Mouse (Mus musculus) testis, adult 2 months (tissue): ENCODE measurements at regions not wholly inside any gene's neighbourhood (a gene's known extent, or its start where the extent isn't known, plus 50 kb on each side); places are given as distances from the start of the nearest gene placed in this dataset.

ENCODE experiments used
- H3K27ac ChIP-seq: fragments of 200-500 bp; 2 replicates; pipeline ENCODE4 v1.5.1; 2012; ENCODE audit warnings: low read depth, low read length; ENCODE audit not compliant: control insufficient read depth, insufficient read depth
- H3K27me3 ChIP-seq: fragments of 200-500 bp; 2 replicates; pipeline ENCODE4 v1.6.1; 2012; ENCODE audit warnings: mild to moderate bottlenecking, low read length, moderate library complexity; ENCODE audit not compliant: control insufficient read depth, insufficient read depth
- H3K36me3 ChIP-seq: fragments of 200-500 bp; 2 replicates; pipeline ENCODE4 v1.6.1; 2012; ENCODE audit warnings: mild to moderate bottlenecking, low read length; ENCODE audit not compliant: control insufficient read depth, insufficient read depth
- H3K4me1 ChIP-seq: fragments of 200-500 bp; 2 replicates; pipeline ENCODE4 v1.6.1; 2012; ENCODE audit warnings: low read length; ENCODE audit not compliant: control insufficient read depth, insufficient read depth
- H3K4me3 ChIP-seq: fragments of 200-500 bp; 2 replicates; pipeline ENCODE4 v1.5.1; 2012; ENCODE audit warnings: low read depth, mild to moderate bottlenecking, low read length, moderate library complexity, mixed read lengths; ENCODE audit not compliant: control insufficient read depth
- CTCF ChIP-seq: fragments of 200-500 bp; IDR thresholded peaks from 2 replicates; pipeline ENCODE4 v1.5.1; 2012; ENCODE audit warnings: low read depth, mild to moderate bottlenecking, inconsistent platforms, low read length, moderate library complexity; ENCODE audit not compliant: control insufficient read depth, insufficient read depth, insufficient replicate concordance
- POLR2A ChIP-seq: fragments of 200-500 bp; IDR thresholded peaks from 2 replicates; pipeline ENCODE4 v1.6.1; 2012; ENCODE audit warnings: low read depth, mild to moderate bottlenecking, inconsistent platforms, low read length, moderate library complexity; ENCODE audit not compliant: control insufficient read depth

GRCm38 (mm10) chr15:6231308-6232103, 68.1 kb upstream of the Dab2 start:
- Histone ChIP-seq H3K4me3 (peak overlapping the region; percentile 37), H3K27me3 (no peaks in the 10 kb centered on the region), H3K27ac (no peak overlapping the region), H3K36me3 (no peaks in the 10 kb centered on the region), H3K4me1 (peaks cover 3% of the 10 kb centered on the region)
- TF ChIP-seq POLR2A (no peak), CTCF (no peak)

- Histone ChIP-seq H3K4me3 (no peak overlapping the region), H3K36me3 (no peaks in the 10 kb centered on the region), H3K4me1 (peaks cover 8% of the 10 kb centered on the region), H3K27ac (no peak overlapping the region), H3K27me3 (no peaks in the 10 kb centered on the region)
- no peak for TF ChIP-seq CTCF
- no peak for TF ChIP-seq POLR2A
Observed at GRCm38 (mm10) chr15:6233621-6234020, 66.0 kb upstream of the Dab2 start.

- Histone ChIP-seq H3K4me1 (peaks cover 8% of the 10 kb centered on the region), H3K27ac (no peak overlapping the region), H3K4me3 (peak overlapping the region; percentile 4; the same call in 1 of the 2 replicates), H3K27me3 (no peaks in the 10 kb centered on the region), H3K36me3 (no peaks in the 10 kb centered on the region)
- no peak for TF ChIP-seq POLR2A
- TF ChIP-seq CTCF, result no peak
Observed at GRCm38 (mm10) chr15:6236583-6236982, 63.0 kb upstream of the Dab2 start.

GRCm38 (mm10) chr15:6237726-6238125, 61.9 kb upstream of the Dab2 start:
- Histone ChIP-seq H3K27ac (no peak overlapping the region), H3K27me3 (no peaks in the 10 kb centered on the region), H3K36me3 (no peaks in the 10 kb centered on the region), H3K4me1 (peaks cover 8% of the 10 kb centered on the region), H3K4me3 (no peak overlapping the region)
- TF ChIP-seq CTCF (no peak), POLR2A (no peak)

GRCm38 (mm10) chr15:6238133-6238532, 61.5 kb upstream of the Dab2 start:
- Histone ChIP-seq H3K4me3 (no peak overlapping the region), H3K36me3 (no peaks in the 10 kb centered on the region), H3K27ac (no peak overlapping the region), H3K27me3 (no peaks in the 10 kb centered on the region), H3K4me1 (peaks cover 8% of the 10 kb centered on the region)
- TF ChIP-seq CTCF, result peak; percentile 91
- no peak for TF ChIP-seq POLR2A

GRCm38 (mm10) chr15:6238755-6239154, 60.8 kb upstream of the Dab2 start:
- H3K27me3 ChIP-seq, result no peaks in the 10 kb centered on the region
- no peak overlapping the region for H3K27ac ChIP-seq
- no peak overlapping the region for H3K4me3 ChIP-seq
- H3K4me1 ChIP-seq, result peaks cover 8% of the 10 kb centered on the region
- H3K36me3 ChIP-seq, result no peaks in the 10 kb centered on the region
- no peak for TF ChIP-seq CTCF

- no peaks in the 10 kb centered on the region for H3K27me3 ChIP-seq
- H3K36me3 ChIP-seq, result no peaks in the 10 kb centered on the region
- H3K4me1 ChIP-seq, result peaks cover 3% of the 10 kb centered on the region
- H3K27ac ChIP-seq, result no peak overlapping the region
- no peak overlapping the region for H3K4me3 ChIP-seq
- TF ChIP-seq CTCF (no peak), POLR2A (no peak)
Observed at GRCm38 (mm10) chr15:6242132-6242531, 57.5 kb upstream of the Dab2 start.
